Mouse (Mus musculus) liver, postnatal 0 days (tissue): ENCODE measurements at regions not wholly inside any gene's neighbourhood (a gene's known extent, or its start where the extent isn't known, plus 50 kb on each side); places are given as distances from the start of the nearest gene placed in this dataset.
"Not testable (repeated sequence)": the region's sequence is repeated elsewhere in the genome, so short reads cannot be mapped to it uniquely, and the experiment has no call there.

Source experiments
- ATAC-seq: fragments of 200-750 bp; cut with Nextera tagmentation; 2 replicates; pipeline ENCODE4 v1.8.0; 2017; ENCODE audit warnings: mild to moderate bottlenecking, moderate library complexity
- DNase-seq: peaks from one replicate; pipeline ENCODE4 v3.0.0-alpha.2; 2016
- H3K27ac ChIP-seq: fragments of 300-500 bp; sonication (generic); 2 replicates; pipeline ENCODE4 v1.5.1; 2014; ENCODE audit warnings: antibody characterized with exemption, moderate library complexity, mild to moderate bottlenecking, low read depth
- H3K27me3 ChIP-seq: fragments of 300-500 bp; sonication (generic); 2 replicates; pipeline ENCODE4 v1.6.1; 2014; ENCODE audit warnings: low read length, control low read depth, mixed read lengths; ENCODE audit not compliant: insufficient read depth
- H3K36me3 ChIP-seq: fragments of 300-500 bp; sonication (generic); replicated peaks from 2 replicates; pipeline ENCODE4 v1.6.1; 2014; ENCODE audit warnings: mild to moderate bottlenecking, control low read depth, low read length, moderate library complexity, mixed read lengths; ENCODE audit not compliant: insufficient read depth
- H3K4me1 ChIP-seq: fragments of 300-500 bp; sonication (generic); 2 replicates; pipeline ENCODE4 v1.6.1; 2014; ENCODE audit warnings: antibody characterized with exemption, mild to moderate bottlenecking, control low read depth; ENCODE audit not compliant: insufficient read depth
- H3K4me2 ChIP-seq: fragments of 300-500 bp; sonication (generic); 2 replicates; pipeline ENCODE4 v1.6.1; 2014; ENCODE audit warnings: low read depth, mild to moderate bottlenecking, low read length, moderate library complexity, mixed read lengths
- H3K4me3 ChIP-seq: fragments of 300-500 bp; sonication (generic); 2 replicates; pipeline ENCODE4 v1.5.1; 2014; ENCODE audit warnings: low read depth, low read length
- H3K9ac ChIP-seq: fragments of 300-500 bp; sonication (generic); replicated peaks from 2 replicates; pipeline ENCODE4 v1.6.1; 2014; ENCODE audit warnings: mild to moderate bottlenecking, moderate library complexity
- H3K9me3 ChIP-seq: fragments of 300-500 bp; sonication (generic); 2 replicates; pipeline ENCODE4 v1.6.1; 2016; ENCODE audit warnings: mild to moderate bottlenecking, control low read depth, low read length, mixed read lengths
- WGBS: fragments of 180-500 bp; shearing (Covaris S2); extraction: QIAGEN DNeasy Blood & Tissue Kit; methylation state at CpG from one replicate; pipeline ENCODE4 v1.1.7; 2014; ENCODE audit not compliant: insufficient replicate concordance; 5-methylcytosine and 5-hydroxymethylcytosine counted together

- H3K9ac ChIP-seq, H3K36me3 ChIP-seq, H3K4me1 ChIP-seq, H3K27me3 ChIP-seq, H3K27ac ChIP-seq, H3K9me3 ChIP-seq, ATAC-seq: not testable (repeated sequence)
- Histone ChIP-seq H3K4me3 (peak overlapping the region; percentile 38), H3K4me2 (peak overlapping the region; percentile 59)
- DNase-seq, result peak; percentile 9
- WGBS, result 3% methylated on average over 52 of the region's 77 CpGs
Measured at GRCm38 (mm10) chr12:24252071-24252874, 155.2 kb upstream of the 9030624G23Rik start.
